Mouse (Mus musculus): ENCODE results near the gene Klf9.
A peak's percentile ranks its signal among the peaks of the same experiment; 100 is the strongest.

GRCm38 (mm10) chr19:23136202-23136850, 4.7 kb upstream of the Klf9 start:
- TF ChIP-seq CTCF (IDR thresholded peaks at IDR 0.05; ENCODE audit: insufficient read depth, low read length) (no peak), POLR2A (IDR thresholded peaks at IDR 0.05; ENCODE audit: borderline replicate concordance, extremely low read depth, low read depth, low read length) (peak; percentile 21)

Measured in lung, adult 2 months (tissue).